Mouse (Mus musculus) neural tube, embryonic 11.5 days (tissue): ENCODE data around the gene Fam151a. TPM values are rescaled to one million over a fixed set of nuclear protein-coding genes. Genes with fewer than 3 reads are reported as not detected.
"Not testable (repeated sequence)": the region's sequence is repeated elsewhere in the genome, so short reads cannot be mapped to it uniquely, and the experiment has no call there.

Source experiments
- ATAC-seq: fragments of 200-750 bp; cut with Nextera tagmentation; 2 replicates; pipeline ENCODE4 v1.8.0; 2017; ENCODE audit warnings: moderate number of reproducible peaks, mild to moderate bottlenecking, moderate TSS enrichment, moderate library complexity; ENCODE audit not compliant: insufficient read depth, low FRiP score, low TSS enrichment
- DNase-seq: peaks from one replicate; pipeline ENCODE4 v3.0.0-alpha.2; 2015; ENCODE audit warnings: low spot score
- H3K27ac ChIP-seq: fragments of 300-500 bp; sonication (generic); 2 replicates; pipeline ENCODE4 v1.5.1; 2014; ENCODE audit warnings: low read depth, mild to moderate bottlenecking, low read length
- H3K27me3 ChIP-seq: fragments of 300-500 bp; sonication (generic); 2 replicates; pipeline ENCODE4 v1.6.1; 2014; ENCODE audit warnings: mild to moderate bottlenecking, low read length, mixed read lengths; ENCODE audit not compliant: control insufficient read depth, insufficient read depth
- H3K36me3 ChIP-seq: fragments of 300-500 bp; sonication (generic); 2 replicates; pipeline ENCODE4 v1.6.1; 2014; ENCODE audit warnings: mild to moderate bottlenecking, low read length, moderate library complexity, mixed read lengths; ENCODE audit not compliant: control insufficient read depth, insufficient read depth
- H3K4me1 ChIP-seq: fragments of 300-500 bp; sonication (generic); 2 replicates; pipeline ENCODE4 v1.6.1; 2014; ENCODE audit warnings: low read length, mixed read lengths; ENCODE audit not compliant: control insufficient read depth, insufficient read depth
- H3K4me2 ChIP-seq: fragments of 300-500 bp; sonication (generic); 2 replicates; pipeline ENCODE4 v1.6.1; 2014; ENCODE audit warnings: low read depth, mild to moderate bottlenecking, moderate library complexity
- H3K4me3 ChIP-seq: fragments of 300-500 bp; sonication (generic); 2 replicates; pipeline ENCODE4 v1.5.1; 2014; ENCODE audit warnings: low read depth, low read length
- H3K9ac ChIP-seq: fragments of 300-500 bp; sonication (generic); 2 replicates; pipeline ENCODE4 v1.6.1; 2014; ENCODE audit warnings: mild to moderate bottlenecking, low read length
- H3K9me3 ChIP-seq: fragments of 300-500 bp; sonication (generic); 2 replicates; pipeline ENCODE4 v1.6.1; 2016; ENCODE audit warnings: low read length; ENCODE audit not compliant: control insufficient read depth
- WGBS: fragments of 180-500 bp; shearing (Covaris S2); extraction: QIAGEN DNeasy Blood & Tissue Kit; methylation state at CpG from one replicate; pipeline ENCODE4 v1.1.7; 2014; 5-methylcytosine and 5-hydroxymethylcytosine counted together
- polyA plus RNA-seq: library from polyadenylated mRNA; unstranded; fragments of >200 nt; fragmentation: Nextera tagmentation; extraction: Ambion mirVana; gene quantifications from 2 replicates; pipeline ENCODE4 v1.2.1, GENCODE M21; 2014

Fam151a gene
- polyA plus RNA-seq, 1 experiment from 2014 or later = not detected

GRCm38 (mm10) chr4:106708408-106708807, 25.3 kb upstream of the Fam151a start:
- no peak overlapping the region for H3K4me3 ChIP-seq
- no peaks in the 10 kb centered on the region for H3K36me3 ChIP-seq
- no peaks in the 10 kb centered on the region for H3K27me3 ChIP-seq
- ATAC-seq (no peak), DNase-seq (peak; percentile 78)
- no peak overlapping the region for H3K27ac ChIP-seq
- 3% methylated on average over 8 of the region's 8 CpGs for WGBS
- H3K9me3 ChIP-seq = no peaks in the 10 kb centered on the region
- no peaks in the 10 kb centered on the region for H3K4me1 ChIP-seq
- no peak overlapping the region for H3K9ac ChIP-seq
- H3K4me2 ChIP-seq = no peak overlapping the region

GRCm38 (mm10) chr4:106713622-106714021, 20.1 kb upstream of the Fam151a start:
- H3K4me3 ChIP-seq = no peak overlapping the region
- no peak overlapping the region for H3K9ac ChIP-seq
- no peaks in the 10 kb centered on the region for H3K27me3 ChIP-seq
- no peak overlapping the region for H3K4me2 ChIP-seq
- no peaks in the 10 kb centered on the region for H3K9me3 ChIP-seq
- H3K36me3 ChIP-seq = no peaks in the 10 kb centered on the region
- WGBS = 90% methylated on average over 6 of the region's 6 CpGs
- no peak for ATAC-seq
- H3K4me1 ChIP-seq = no peaks in the 10 kb centered on the region
- no peak for DNase-seq
- no peak overlapping the region for H3K27ac ChIP-seq

- no peaks in the 10 kb centered on the region for H3K36me3 ChIP-seq
- no peak overlapping the region for H3K4me3 ChIP-seq
- 91% methylated on average over 4 of the region's 4 CpGs for WGBS
- no peak overlapping the region for H3K27ac ChIP-seq
- H3K27me3 ChIP-seq = no peaks in the 10 kb centered on the region
- no peaks in the 10 kb centered on the region for H3K9me3 ChIP-seq
- no peak for DNase-seq
- no peaks in the 10 kb centered on the region for H3K4me1 ChIP-seq
- no peak for ATAC-seq
- H3K4me2 ChIP-seq = no peak overlapping the region
- no peak overlapping the region for H3K9ac ChIP-seq
These were observed 13.1 kb upstream of the Fam151a start for GRCm38 (mm10) chr4:106720631-106721030.

GRCm38 (mm10) chr4:106730814-106731213, 2.9 kb upstream of the Fam151a start, which contains the start of gene Mroh7:
Gene Mroh7 (minus strand): TSS chr4:106730925.
- no peak within 1 kb of the TSS for H3K4me2 ChIP-seq
- no peak within 1 kb of the TSS for H3K9ac ChIP-seq
- WGBS = 83% methylated on average over 7 of the region's 7 CpGs
- no peaks in the 10 kb centered on the region for H3K9me3 ChIP-seq
- no peak for ATAC-seq
- H3K4me3 ChIP-seq = no peak within 1 kb of the TSS
- H3K27ac ChIP-seq = no peak within 1 kb of the TSS
- H3K27me3 ChIP-seq = no peaks in the 10 kb centered on the region
- no peaks in the 10 kb centered on the region for H3K4me1 ChIP-seq
- DNase-seq = no peak
- no peaks in the 10 kb centered on the region for H3K36me3 ChIP-seq

GRCm38 (mm10) chr4:106736884-106737283, 3.2 kb downstream of the Fam151a start:
- not testable (repeated sequence) for H3K27ac ChIP-seq, ATAC-seq, H3K27me3 ChIP-seq, DNase-seq, H3K4me2 ChIP-seq, H3K4me1 ChIP-seq, H3K36me3 ChIP-seq, H3K4me3 ChIP-seq, H3K9me3 ChIP-seq, H3K9ac ChIP-seq
- 86% methylated on average over 1 of the region's 1 CpGs for WGBS

- Histone ChIP-seq H3K4me2 (no peak overlapping the region), H3K4me1 (no peaks in the 10 kb centered on the region), H3K27ac (no peak overlapping the region), H3K9me3 (no peaks in the 10 kb centered on the region), H3K9ac (no peak overlapping the region), H3K36me3 (no peaks in the 10 kb centered on the region), H3K27me3 (no peaks in the 10 kb centered on the region), H3K4me3 (no peak overlapping the region)
- ATAC-seq = no peak
- DNase-seq = no peak
- 65% methylated on average over 3 of the region's 3 CpGs for WGBS
These were observed 4.2 kb downstream of the Fam151a start for GRCm38 (mm10) chr4:106737904-106738303.

GRCm38 (mm10) chr4:106745862-106746261, 12.2 kb downstream of the Fam151a start:
- ATAC-seq (no peak), DNase-seq (no peak)
- H3K27ac ChIP-seq = no peak overlapping the region
- H3K27me3 ChIP-seq = no peaks in the 10 kb centered on the region
- no peaks in the 10 kb centered on the region for H3K36me3 ChIP-seq
- no peak overlapping the region for H3K4me3 ChIP-seq
- WGBS = 83% methylated on average over 7 of the region's 7 CpGs
- H3K4me2 ChIP-seq = no peak overlapping the region
- no peaks in the 10 kb centered on the region for H3K4me1 ChIP-seq
- H3K9me3 ChIP-seq = no peaks in the 10 kb centered on the region
- no peak overlapping the region for H3K9ac ChIP-seq

GRCm38 (mm10) chr4:106747001-106747580, 13.4 kb downstream of the Fam151a start:
- H3K4me2 ChIP-seq = no peak overlapping the region
- no peaks in the 10 kb centered on the region for H3K9me3 ChIP-seq
- no peaks in the 10 kb centered on the region for H3K36me3 ChIP-seq
- ATAC-seq = no peak
- H3K4me1 ChIP-seq = no peaks in the 10 kb centered on the region
- H3K27ac ChIP-seq = no peak overlapping the region
- WGBS = 64% methylated on average over 1 of the region's 1 CpGs
- H3K27me3 ChIP-seq = no peaks in the 10 kb centered on the region
- DNase-seq = no peak
- no peak overlapping the region for H3K9ac ChIP-seq
- H3K4me3 ChIP-seq = no peak overlapping the region

- no peaks in the 10 kb centered on the region for H3K4me1 ChIP-seq
- no peaks in the 10 kb centered on the region for H3K27me3 ChIP-seq
- peak overlapping the region; percentile 26; the same call in 1 of the 2 replicates for H3K4me2 ChIP-seq
- no peak overlapping the region for H3K27ac ChIP-seq
- peak; percentile 82 for DNase-seq
- no peaks in the 10 kb centered on the region for H3K9me3 ChIP-seq
- no peaks in the 10 kb centered on the region for H3K36me3 ChIP-seq
- WGBS = 4% methylated on average over 7 of the region's 7 CpGs
- H3K4me3 ChIP-seq = no peak overlapping the region
- H3K9ac ChIP-seq = peak overlapping the region; percentile 35; the same call in 1 of the 2 replicates
- ATAC-seq = peak; percentile 90
These were observed 16.0 kb downstream of the Fam151a start for GRCm38 (mm10) chr4:106749699-106750098.
